Mouse (Mus musculus) intestine, embryonic 15.5 days (tissue): ENCODE measurements around the gene Klhl12. TPM values are rescaled to one million over a fixed set of nuclear protein-coding genes. Genes with fewer than 3 reads are reported as not detected.
"Not testable (repeated sequence)": the region's sequence is repeated elsewhere in the genome, so short reads cannot be mapped to it uniquely, and the experiment has no call there.

Source experiments
- ATAC-seq: fragments of 200-750 bp; cut with Nextera tagmentation; 2 replicates; pipeline ENCODE4 v1.8.0; 2017; ENCODE audit warnings: moderate TSS enrichment, moderate library complexity
- H3K27ac ChIP-seq: fragments of 300-500 bp; sonication (generic); 2 replicates; pipeline ENCODE4 v1.5.1; 2015; ENCODE audit warnings: mild to moderate bottlenecking, inconsistent platforms
- H3K27me3 ChIP-seq: fragments of 300-500 bp; sonication (generic); replicated peaks from 2 replicates; pipeline ENCODE4 v1.6.1; 2015; ENCODE audit warnings: inconsistent platforms
- H3K36me3 ChIP-seq: fragments of 300-500 bp; sonication (generic); 2 replicates; pipeline ENCODE4 v1.6.1; 2015; ENCODE audit warnings: inconsistent platforms
- H3K4me1 ChIP-seq: fragments of 300-500 bp; sonication (generic); replicated peaks from 2 replicates; pipeline ENCODE4 v1.6.1; 2015; ENCODE audit warnings: inconsistent platforms
- H3K4me2 ChIP-seq: fragments of 300-500 bp; sonication (generic); replicated peaks from 2 replicates; pipeline ENCODE4 v1.6.1; 2015; ENCODE audit warnings: mild to moderate bottlenecking, inconsistent platforms
- H3K4me3 ChIP-seq: fragments of 300-500 bp; sonication (generic); replicated peaks from 2 replicates; pipeline ENCODE4 v1.5.1; 2015; ENCODE audit warnings: inconsistent platforms
- H3K9ac ChIP-seq: fragments of 300-500 bp; sonication (generic); 2 replicates; pipeline ENCODE4 v1.6.1; 2015; ENCODE audit warnings: inconsistent platforms
- H3K9me3 ChIP-seq: fragments of 300-500 bp; sonication (generic); 2 replicates; pipeline ENCODE4 v1.6.1; 2016; ENCODE audit warnings: inconsistent platforms
- WGBS: fragments of 180-500 bp; shearing (Covaris S2); methylation state at CpG from one replicate; pipeline ENCODE4 v1.1.7; 2015; 5-methylcytosine and 5-hydroxymethylcytosine counted together
- polyA plus RNA-seq: library from polyadenylated mRNA; unstranded; fragments of >200 nt; fragmentation: Nextera tagmentation; extraction: Ambion mirVana; gene quantifications from 2 replicates; pipeline ENCODE4 v1.2.1, GENCODE M21; 2015

Gene Klhl12
- polyA plus RNA-seq, 1 experiment from 2014 or later = 22.2 TPM

GRCm38 (mm10) chr1:134506201-134506600, 50.9 kb downstream of the Klhl12 start:
- H3K36me3 ChIP-seq = peaks cover 28% of the 10 kb centered on the region

GRCm38 (mm10) chr1:134510018-134510417, 54.7 kb downstream of the Klhl12 start:
- ATAC-seq = no peak
- no peak overlapping the region for H3K4me3 ChIP-seq

More at GRCm38 (mm10) chr1:134506201-134506600, 50.9 kb downstream of the Klhl12 start:
- Histone ChIP-seq H3K4me1 (no peaks in the 10 kb centered on the region), H3K9ac (no peak overlapping the region), H3K9me3 (no peaks in the 10 kb centered on the region), H3K4me2 (no peak overlapping the region), H3K27ac (no peak overlapping the region), H3K27me3 (no peaks in the 10 kb centered on the region), H3K4me3 (no peak overlapping the region)
- WGBS = 91% methylated on average over 8 of the region's 8 CpGs
- no peak for ATAC-seq

GRCm38 (mm10) chr1:134512183-134512582, 56.9 kb downstream of the Klhl12 start:
- no peak overlapping the region for H3K27ac ChIP-seq
- 61% methylated on average over 4 of the region's 4 CpGs for WGBS
- no peaks in the 10 kb centered on the region for H3K9me3 ChIP-seq
- no peak overlapping the region for H3K4me2 ChIP-seq
- H3K9ac ChIP-seq = no peak overlapping the region
- no peak overlapping the region for H3K4me3 ChIP-seq
- H3K4me1 ChIP-seq = peaks cover 12% of the 10 kb centered on the region; the same call in 1 of the 2 replicates
- H3K36me3 ChIP-seq = peaks cover 8% of the 10 kb centered on the region; the same call in 1 of the 2 replicates
- no peaks in the 10 kb centered on the region for H3K27me3 ChIP-seq
- ATAC-seq = no peak

More at GRCm38 (mm10) chr1:134510018-134510417, 54.7 kb downstream of the Klhl12 start:
- no peaks in the 10 kb centered on the region for H3K27me3 ChIP-seq
- 56% methylated on average over 7 of the region's 7 CpGs for WGBS
- H3K36me3 ChIP-seq = peaks cover 22% of the 10 kb centered on the region
- no peak overlapping the region for H3K27ac ChIP-seq
- no peak overlapping the region for H3K4me2 ChIP-seq
- H3K9ac ChIP-seq = no peak overlapping the region
- H3K9me3 ChIP-seq = no peaks in the 10 kb centered on the region
- peaks cover 7% of the 10 kb centered on the region; the same call in 1 of the 2 replicates for H3K4me1 ChIP-seq

- Histone ChIP-seq H3K9me3 (no peaks in the 10 kb centered on the region), H3K27ac (no peak overlapping the region), H3K4me3 (no peak overlapping the region), H3K36me3 (0 out of 2 replicates have a peak, but pooled peaks cover 5% of the 10 kb centered on the region), H3K4me1 (peaks cover 12% of the 10 kb centered on the region; the same call in 1 of the 2 replicates), H3K4me2 (peak overlapping the region; percentile 92), H3K27me3 (no peaks in the 10 kb centered on the region), H3K9ac (no peak overlapping the region)
- WGBS = 59% methylated on average over 6 of the region's 6 CpGs
- no peak for ATAC-seq
Measured at GRCm38 (mm10) chr1:134512584-134512983, 57.3 kb downstream of the Klhl12 start.

GRCm38 (mm10) chr1:134513312-134513860, 58.1 kb downstream of the Klhl12 start:
- H3K36me3 ChIP-seq = 0 out of 2 replicates have a peak, but pooled peaks cover 1% of the 10 kb centered on the region
- peak overlapping the region; percentile 43 for H3K4me3 ChIP-seq
- ATAC-seq = peak; percentile 84
- H3K27me3 ChIP-seq = no peaks in the 10 kb centered on the region
- no peaks in the 10 kb centered on the region for H3K9me3 ChIP-seq
- peak overlapping the region; percentile 56 for H3K9ac ChIP-seq
- no peak overlapping the region for H3K27ac ChIP-seq
- peaks cover 12% of the 10 kb centered on the region; the same call in 1 of the 2 replicates for H3K4me1 ChIP-seq
- H3K4me2 ChIP-seq = peak overlapping the region; percentile 92
- WGBS = 2% methylated on average over 38 of the region's 38 CpGs

- H3K27ac ChIP-seq = no peak overlapping the region
- ATAC-seq = no peak
- H3K9ac ChIP-seq = 0 out of 2 replicates have a peak overlapping the region, but pooled peaks have one; percentile 56
- no peaks in the 10 kb centered on the region for H3K27me3 ChIP-seq
- peak overlapping the region; percentile 43 for H3K4me3 ChIP-seq
- H3K4me2 ChIP-seq = peak overlapping the region; percentile 92
- WGBS = 45% methylated on average over 16 of the region's 16 CpGs
- peaks cover 12% of the 10 kb centered on the region; the same call in 1 of the 2 replicates for H3K4me1 ChIP-seq
- H3K36me3 ChIP-seq = no peaks in the 10 kb centered on the region
- no peaks in the 10 kb centered on the region for H3K9me3 ChIP-seq
Measured at GRCm38 (mm10) chr1:134513876-134514590, 58.7 kb downstream of the Klhl12 start.

- H3K9ac ChIP-seq = no peak overlapping the region
- peak overlapping the region; percentile 23; the same call in 1 of the 2 replicates for H3K27ac ChIP-seq
- peaks cover 12% of the 10 kb centered on the region; the same call in 1 of the 2 replicates for H3K4me1 ChIP-seq
- H3K9me3 ChIP-seq = no peaks in the 10 kb centered on the region
- no peaks in the 10 kb centered on the region for H3K27me3 ChIP-seq
- no peak for ATAC-seq
- H3K36me3 ChIP-seq = no peaks in the 10 kb centered on the region
- WGBS = 82% methylated on average over 2 of the region's 2 CpGs
- no peak overlapping the region for H3K4me2 ChIP-seq
- H3K4me3 ChIP-seq = no peak overlapping the region
Measured at GRCm38 (mm10) chr1:134515891-134516290, 60.6 kb downstream of the Klhl12 start.

GRCm38 (mm10) chr1:134516491-134517198, 61.3 kb downstream of the Klhl12 start:
- no peaks in the 10 kb centered on the region for H3K36me3 ChIP-seq
- H3K9me3 ChIP-seq = no peaks in the 10 kb centered on the region
- no peaks in the 10 kb centered on the region for H3K27me3 ChIP-seq
- H3K27ac ChIP-seq = peak overlapping the region; percentile 23; the same call in 1 of the 2 replicates
- H3K9ac ChIP-seq = no peak overlapping the region
- H3K4me3 ChIP-seq = no peak overlapping the region
- H3K4me1 ChIP-seq = peaks cover 12% of the 10 kb centered on the region; the same call in 1 of the 2 replicates
- H3K4me2 ChIP-seq = 0 out of 2 replicates have a peak overlapping the region, but pooled peaks have one; percentile 0
- WGBS = 22% methylated on average over 4 of the region's 4 CpGs
- ATAC-seq = 0 out of 2 replicates have a peak, but pooled peaks have one; percentile 14

GRCm38 (mm10) chr1:134517841-134518240, 62.5 kb downstream of the Klhl12 start:
- ATAC-seq, H3K36me3 ChIP-seq, H3K9me3 ChIP-seq, H3K9ac ChIP-seq, H3K27ac ChIP-seq, H3K4me2 ChIP-seq, H3K27me3 ChIP-seq, H3K4me3 ChIP-seq: not testable (repeated sequence)
- 95% methylated on average over 14 of the region's 14 CpGs for WGBS
- H3K4me1 ChIP-seq = peaks cover 12% of the 10 kb centered on the region; the same call in 1 of the 2 replicates

GRCm38 (mm10) chr1:134518677-134519076, 63.3 kb downstream of the Klhl12 start:
- no peak overlapping the region for H3K27ac ChIP-seq
- H3K9ac ChIP-seq = no peak overlapping the region
- ATAC-seq = peak; percentile 76
- no peaks in the 10 kb centered on the region for H3K36me3 ChIP-seq
- H3K27me3 ChIP-seq = no peaks in the 10 kb centered on the region
- 0 out of 2 replicates have a peak, but pooled peaks cover 6% of the 10 kb centered on the region for H3K4me1 ChIP-seq
- WGBS = 8% methylated on average over 7 of the region's 7 CpGs
- no peaks in the 10 kb centered on the region for H3K9me3 ChIP-seq
- no peak overlapping the region for H3K4me3 ChIP-seq
- H3K4me2 ChIP-seq = no peak overlapping the region

GRCm38 (mm10) chr1:134519201-134519600, 63.9 kb downstream of the Klhl12 start:
- H3K4me3 ChIP-seq, H3K4me2 ChIP-seq, H3K9ac ChIP-seq, ATAC-seq, H3K36me3 ChIP-seq, H3K9me3 ChIP-seq, H3K27me3 ChIP-seq, H3K27ac ChIP-seq, H3K4me1 ChIP-seq: not testable (repeated sequence)
- WGBS = 93% methylated on average over 5 of the region's 5 CpGs
